Mouse (Mus musculus) hindbrain, embryonic 10.5 days (tissue): ENCODE results near the gene Zfp781. TPM values are rescaled to one million over a fixed set of nuclear protein-coding genes. Genes with fewer than 3 reads are reported as not detected.
"Not testable (repeated sequence)": the region's sequence is repeated elsewhere in the genome, so short reads cannot be mapped to it uniquely, and the experiment has no call there.

ENCODE experiments used
- DNase-seq: peaks from one replicate; pipeline ENCODE4 v3.0.0-alpha.2; 2017; ENCODE audit warnings: low spot score
- H3K27ac ChIP-seq: fragments of 300-500 bp; sonication (generic); 2 replicates; pipeline ENCODE4 v1.5.1; 2016; ENCODE audit warnings: mild to moderate bottlenecking, moderate library complexity
- H3K27me3 ChIP-seq: fragments of 300-500 bp; sonication (generic); 2 replicates; pipeline ENCODE4 v1.6.1; 2016; ENCODE audit warnings: mild to moderate bottlenecking; ENCODE audit not compliant: poor library complexity, insufficient read depth, severe bottlenecking
- H3K36me3 ChIP-seq: fragments of 300-500 bp; sonication (generic); 2 replicates; pipeline ENCODE4 v1.6.1; 2016; ENCODE audit warnings: mild to moderate bottlenecking, moderate library complexity
- H3K4me1 ChIP-seq: fragments of 300-500 bp; sonication (generic); replicated peaks from 2 replicates; pipeline ENCODE4 v1.6.1; 2016; ENCODE audit warnings: mild to moderate bottlenecking
- H3K4me3 ChIP-seq: fragments of 300-500 bp; sonication (generic); 2 replicates; pipeline ENCODE4 v1.5.1; 2016; ENCODE audit warnings: mild to moderate bottlenecking, moderate library complexity
- H3K9me3 ChIP-seq: fragments of 300-500 bp; sonication (generic); 2 replicates; pipeline ENCODE4 v1.6.1; 2016; ENCODE audit warnings: mild to moderate bottlenecking, moderate library complexity
- WGBS: fragments of 180-500 bp; shearing (Covaris S2); methylation state at CpG from one replicate; pipeline ENCODE4 v1.1.7; 2016; 5-methylcytosine and 5-hydroxymethylcytosine counted together
- polyA plus RNA-seq: library from polyadenylated mRNA; unstranded; fragments of >200 nt; fragmentation: Nextera tagmentation; extraction: Ambion mirVana; gene quantifications from 2 replicates; pipeline ENCODE4 v1.2.1, GENCODE M21; 2016

Zfp781 gene
- polyA plus RNA-seq = 4.3 and 5.4 TPM in 2 replicates

- not testable (repeated sequence) for H3K9me3 ChIP-seq, DNase-seq, H3K27ac ChIP-seq, H3K4me3 ChIP-seq, H3K36me3 ChIP-seq, H3K4me1 ChIP-seq, H3K27me3 ChIP-seq
- WGBS = no CpG with 5 or more reads among the region's 43 CpGs
Measured at GRCm38 (mm10) chr10:81929842-81930743, at the start of gene Zfp781. TSS of gene Zfp781 (minus strand) at chr10:81930480.

DNA sequence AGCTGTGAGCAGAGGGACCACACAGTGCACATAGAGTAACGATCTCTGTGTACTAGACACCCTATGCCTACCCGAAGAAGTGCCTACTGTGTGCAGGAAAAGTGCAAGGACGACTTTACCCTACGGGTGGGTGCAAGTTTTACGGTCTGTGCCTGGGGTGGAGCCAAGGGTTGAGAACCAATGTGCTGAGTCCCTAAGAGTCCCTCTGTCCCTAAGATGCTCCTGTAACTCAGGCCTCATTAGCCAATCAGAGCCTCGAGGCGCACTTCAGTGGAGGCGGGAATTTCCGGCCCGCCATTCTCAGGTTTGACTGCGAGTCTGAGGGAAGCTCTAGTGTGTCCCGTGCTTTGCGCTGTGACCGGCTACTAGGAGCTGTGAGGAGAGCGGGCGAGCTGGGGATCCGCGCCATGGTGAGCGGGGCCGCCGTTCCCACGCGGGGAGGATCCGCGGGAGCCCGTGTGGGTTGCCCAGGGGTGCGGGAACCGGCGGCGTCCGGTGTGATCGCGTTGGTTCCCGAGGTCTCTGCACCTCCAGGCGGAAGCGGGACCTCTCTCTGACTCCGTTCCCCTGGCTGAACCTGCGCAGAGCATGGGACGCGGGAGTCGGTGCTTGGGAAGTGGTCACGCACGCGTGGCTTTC, 48.2 kb upstream of the Zfp781 start:
- WGBS = no CpG with 5 or more reads among the region's 44 CpGs
- H3K27ac ChIP-seq, H3K27me3 ChIP-seq, H3K9me3 ChIP-seq, H3K36me3 ChIP-seq, H3K4me3 ChIP-seq, DNase-seq, H3K4me1 ChIP-seq: not testable (repeated sequence)

GRCm38 (mm10) chr10:81930744-81931118, 451 bp upstream of the Zfp781 start:
- not testable (repeated sequence) for H3K27ac ChIP-seq, DNase-seq, H3K4me1 ChIP-seq, H3K9me3 ChIP-seq, H3K4me3 ChIP-seq, H3K36me3 ChIP-seq, H3K27me3 ChIP-seq
- no CpG with 5 or more reads among the region's 3 CpGs for WGBS

- H3K9me3 ChIP-seq, H3K36me3 ChIP-seq, H3K27ac ChIP-seq, H3K27me3 ChIP-seq, H3K4me1 ChIP-seq, H3K4me3 ChIP-seq, DNase-seq: not testable (repeated sequence)
- 37% methylated on average over 6 of the region's 49 CpGs for WGBS
Measured at GRCm38 (mm10) chr10:81863409-81864407, 66.6 kb downstream of the Zfp781 start, which contains the start of gene Gm32687. TSS of gene Gm32687 (plus strand) at chr10:81863934.

Other genes starting within 250 kb of the Zfp781 start
- gene Zfp433, start 225.7 kb downstream of the Zfp781 start, polyA plus RNA-seq = 18.0 and 19.8 TPM in 2 replicates
- gene Gm3055, start 159.3 kb downstream of the Zfp781 start, polyA plus RNA-seq = 9.7 and 12.1 TPM in 2 replicates
- gene Gm4767, start 118.3 kb downstream of the Zfp781 start, polyA plus RNA-seq = 2.7 and 3.3 TPM in 2 replicates
- 9.3 TPM in 2 replicates for gene Gm32687, start 66.5 kb downstream of the Zfp781 start, polyA plus RNA-seq
- 13.2 and 15.0 TPM in 2 replicates for gene Zfp873, start 117.6 kb upstream of the Zfp781 start, polyA plus RNA-seq
- gene BC024063, start 152.9 kb upstream of the Zfp781 start, polyA plus RNA-seq = 3.5 and 6.2 TPM in 2 replicates
- gene AU041133, start 197.5 kb upstream of the Zfp781 start, polyA plus RNA-seq = 3.9 and 4.3 TPM in 2 replicates